In genomic region chr6:95459372-95459771, GRCm38 (mm10) we compare ENCODE assay signal across 22 mouse cellular contexts.
"Had no signal": no experiment of that assay in that cellular context is flagged by ENCODE, and none has a peak within 500 bp of the region (broad histone marks: within the 10 kb centered on the region; RNA-seq: fewer than 3 reads in every experiment).

No protein-coding gene starts in this region.

- H3K9me3 ChIP-seq: liver, embryonic 15.5 days; lung, embryonic 15.5 days; midbrain, embryonic 10.5 days; midbrain, embryonic 12.5 days had no signal

- H3K36me3 ChIP-seq: liver, embryonic 15.5 days; lung, embryonic 15.5 days; midbrain, embryonic 10.5 days; midbrain, embryonic 12.5 days had no signal

- DNase-seq: liver, postnatal 0 days; lung, adult 2 months; lung, postnatal 14 days; lung, postnatal 36 days; midbrain, embryonic 14.5 days; retina, postnatal 1 day; right cerebral cortex, adult 18-20 months; right cerebral cortex, postnatal 25 days; right cerebral cortex, postnatal 4 days; spleen, adult 18-20 months; thymus, adult 18-20 months; thymus, postnatal 14 days; thymus, postnatal 36 days had no signal

- H3K27me3 ChIP-seq: liver, embryonic 15.5 days; lung, embryonic 15.5 days; megakaryocyte, embryonic 14.5 days; midbrain, embryonic 12.5 days had no signal

- H3K9ac ChIP-seq: liver, embryonic 15.5 days; liver, postnatal 0 days; lung, embryonic 15.5 days; midbrain, embryonic 12.5 days had no signal

- H3K4me3 ChIP-seq: liver, embryonic 15.5 days; lung, embryonic 15.5 days; megakaryocyte, embryonic 14.5 days; midbrain, embryonic 10.5 days; midbrain, embryonic 12.5 days; myocyte had no signal

- H3K4me2 ChIP-seq: liver, embryonic 15.5 days; lung, embryonic 15.5 days; midbrain, embryonic 12.5 days had no signal

- H3K27ac ChIP-seq: liver, embryonic 15.5 days; lung, embryonic 15.5 days; macrophage; midbrain, embryonic 10.5 days; midbrain, embryonic 12.5 days had no signal

- ATAC-seq: liver, postnatal 0 days; lung, postnatal 0 days; midbrain, embryonic 16.5 days had no signal

- H3K4me1 ChIP-seq: liver, embryonic 15.5 days; lung, embryonic 15.5 days; megakaryocyte, embryonic 14.5 days; midbrain, embryonic 12.5 days had no signal
